Mouse (Mus musculus): ENCODE measurements at regions not wholly inside any gene's neighbourhood (a gene's known extent, or its start where the extent isn't known, plus 50 kb on each side); places are given as distances from the start of the nearest gene placed in this dataset.

DNA sequence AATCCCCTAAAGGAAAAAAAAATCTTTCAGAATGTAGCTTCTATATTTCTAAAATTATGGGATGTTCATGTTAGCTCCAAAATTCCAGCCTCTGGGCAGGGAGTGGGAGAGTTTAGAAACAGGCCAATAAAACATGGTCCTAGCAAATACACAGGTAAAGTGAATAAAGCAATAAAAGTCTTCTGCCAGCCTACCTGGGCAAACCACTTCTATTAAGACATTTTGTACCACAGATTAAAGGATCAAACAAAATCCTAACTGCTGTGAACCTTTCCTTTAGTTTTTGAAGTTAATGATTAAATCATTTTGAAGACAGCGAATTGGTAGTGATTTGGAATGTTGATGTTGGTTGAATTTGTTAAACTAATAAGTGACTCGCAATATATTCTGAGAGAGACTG is 112.9 kb downstream of the Hpgd start:
- Histone ChIP-seq H3K27ac (ENCODE audit: low read length) (no peak overlapping the region), H3K4me3 (ENCODE audit: low read length) (no peak overlapping the region), H3K9me3 (ENCODE audit: control insufficient read depth, low read length) (no peaks in the 10 kb centered on the region), H3K9ac (ENCODE audit: low read length) (no peak overlapping the region), H3K36me3 (ENCODE audit: control insufficient read depth, insufficient read depth, low read length) (no peaks in the 10 kb centered on the region), H3K4me1 (replicated peaks; ENCODE audit: control insufficient read depth, insufficient read depth, low read length) (peaks cover 9% of the 10 kb centered on the region), H3K4me2 (ENCODE audit: low read depth, low read length) (no peak overlapping the region), H3K27me3 (ENCODE audit: control insufficient read depth, insufficient read depth, low read depth, low read length) (no peaks in the 10 kb centered on the region)
- WGBS = 48% methylated on average over 2 of the region's 2 CpGs
- ATAC-seq (ENCODE audit: low read depth) = no peak

DNA sequence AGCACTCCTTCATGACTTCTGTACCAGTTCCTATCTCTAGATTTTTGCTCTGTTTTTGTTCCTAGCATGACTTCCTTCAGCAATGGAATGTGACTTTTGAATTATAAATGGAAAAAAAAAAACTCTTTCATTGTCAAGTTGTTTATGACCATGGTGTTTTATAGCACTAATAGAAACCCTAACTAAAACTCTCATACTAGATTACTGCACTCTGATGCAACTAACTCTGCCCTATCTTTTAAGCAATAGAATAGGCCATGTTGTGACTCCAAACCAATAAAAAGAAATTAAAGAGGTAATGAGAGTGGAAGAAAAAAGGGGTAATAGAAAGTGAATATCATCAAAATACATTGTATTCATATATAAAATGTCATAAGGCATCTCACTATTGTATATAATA is 111.9 kb downstream of the Hpgd start:
- Histone ChIP-seq H3K4me1 (replicated peaks; ENCODE audit: control insufficient read depth, insufficient read depth, low read length) (peaks cover 9% of the 10 kb centered on the region), H3K36me3 (ENCODE audit: control insufficient read depth, insufficient read depth, low read length) (no peaks in the 10 kb centered on the region), H3K9me3 (ENCODE audit: control insufficient read depth, low read length) (no peaks in the 10 kb centered on the region), H3K4me3 (ENCODE audit: low read length) (no peak overlapping the region), H3K9ac (ENCODE audit: low read length) (no peak overlapping the region), H3K27me3 (ENCODE audit: control insufficient read depth, insufficient read depth, low read depth, low read length) (no peaks in the 10 kb centered on the region), H3K4me2 (ENCODE audit: low read depth, low read length) (no peak overlapping the region), H3K27ac (ENCODE audit: low read length) (no peak overlapping the region)
- no peak for ATAC-seq (ENCODE audit: low read depth)

DNA sequence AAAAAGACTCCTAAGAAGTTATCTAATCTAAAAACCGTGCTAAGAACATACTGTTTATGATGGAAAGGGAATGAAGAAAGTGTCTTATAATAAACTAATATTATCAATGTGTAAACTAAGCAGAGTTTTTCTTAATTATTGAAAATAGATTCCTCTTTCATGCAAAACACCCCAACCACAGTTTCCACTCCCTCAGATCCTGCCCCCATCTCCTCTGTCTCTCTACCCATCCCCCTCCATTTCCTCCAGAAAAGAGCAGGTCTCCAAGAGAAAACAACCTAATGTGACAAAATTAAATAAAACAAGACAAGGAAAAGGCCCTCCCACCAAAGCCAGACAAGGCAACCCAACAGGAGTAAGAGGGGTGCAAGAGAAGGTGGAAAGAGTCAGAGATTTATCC is 103.2 kb downstream of the Hpgd start:
- no peak for ATAC-seq (ENCODE audit: low read depth)
- Histone ChIP-seq H3K36me3 (ENCODE audit: control insufficient read depth, insufficient read depth, low read length) (no peaks in the 10 kb centered on the region), H3K9me3 (ENCODE audit: control insufficient read depth, low read length) (no peaks in the 10 kb centered on the region), H3K4me2 (ENCODE audit: low read depth, low read length) (no peak overlapping the region), H3K4me3 (ENCODE audit: low read length) (no peak overlapping the region), H3K4me1 (replicated peaks; ENCODE audit: control insufficient read depth, insufficient read depth, low read length) (no peaks in the 10 kb centered on the region), H3K27ac (ENCODE audit: low read length) (no peak overlapping the region), H3K27me3 (ENCODE audit: control insufficient read depth, insufficient read depth, low read depth, low read length) (no peaks in the 10 kb centered on the region), H3K9ac (ENCODE audit: low read length) (no peak overlapping the region)
- 42% methylated on average over 1 of the region's 1 CpGs for WGBS

DNA sequence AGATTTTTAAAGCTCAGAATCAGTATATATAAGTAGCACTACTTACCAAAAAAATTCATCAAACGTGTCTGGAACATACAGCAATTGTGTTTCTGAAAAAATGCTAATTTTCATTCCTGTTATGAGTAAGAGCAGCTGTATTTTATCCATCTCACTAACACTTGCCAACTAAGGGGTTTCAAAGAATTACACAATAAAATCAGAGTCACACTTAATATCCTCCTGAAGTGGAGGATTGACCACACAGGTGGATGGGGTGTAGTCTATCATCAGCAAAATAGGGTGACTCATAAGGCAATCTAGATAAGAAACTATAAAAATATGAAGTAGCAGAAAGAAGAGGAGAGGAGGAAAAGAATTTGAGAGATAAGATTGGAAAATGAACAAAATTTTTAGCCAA is 102.0 kb downstream of the Hpgd start:
- Histone ChIP-seq H3K27me3 (ENCODE audit: control insufficient read depth, insufficient read depth, low read depth, low read length) (no peaks in the 10 kb centered on the region), H3K27ac (ENCODE audit: low read length) (no peak overlapping the region), H3K4me1 (replicated peaks; ENCODE audit: control insufficient read depth, insufficient read depth, low read length) (no peaks in the 10 kb centered on the region), H3K9ac (ENCODE audit: low read length) (no peak overlapping the region), H3K4me2 (ENCODE audit: low read depth, low read length) (no peak overlapping the region), H3K4me3 (ENCODE audit: low read length) (no peak overlapping the region), H3K9me3 (ENCODE audit: control insufficient read depth, low read length) (no peaks in the 10 kb centered on the region), H3K36me3 (ENCODE audit: control insufficient read depth, insufficient read depth, low read length) (no peaks in the 10 kb centered on the region)
- peak; percentile 91 for ATAC-seq (ENCODE audit: low read depth)
- 19% methylated on average over 1 of the region's 1 CpGs for WGBS

DNA sequence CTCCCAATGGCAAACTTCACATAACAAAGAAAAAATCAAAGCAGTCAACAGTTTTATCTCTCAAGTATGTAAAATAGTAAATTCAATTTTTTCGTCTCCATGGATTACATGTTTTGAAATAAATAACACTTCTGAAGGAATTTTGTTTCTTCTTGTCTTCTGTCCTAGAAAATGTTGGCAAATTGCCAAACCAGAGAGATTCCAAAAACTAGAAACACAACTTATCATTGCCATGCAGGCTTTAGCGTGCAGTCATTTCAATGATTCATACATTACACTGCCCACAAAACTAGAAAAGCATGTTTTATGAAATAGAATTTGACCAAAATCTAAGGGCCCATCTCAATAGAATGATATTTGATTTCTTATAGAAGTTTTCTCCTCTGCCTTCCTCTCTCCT is 98.2 kb downstream of the Hpgd start:
- Histone ChIP-seq H3K4me2 (ENCODE audit: low read depth, low read length) (no peak overlapping the region), H3K9ac (ENCODE audit: low read length) (no peak overlapping the region), H3K36me3 (ENCODE audit: control insufficient read depth, insufficient read depth, low read length) (no peaks in the 10 kb centered on the region), H3K4me3 (ENCODE audit: low read length) (no peak overlapping the region), H3K9me3 (ENCODE audit: control insufficient read depth, low read length) (no peaks in the 10 kb centered on the region), H3K4me1 (replicated peaks; ENCODE audit: control insufficient read depth, insufficient read depth, low read length) (no peaks in the 10 kb centered on the region), H3K27me3 (ENCODE audit: control insufficient read depth, insufficient read depth, low read depth, low read length) (no peaks in the 10 kb centered on the region), H3K27ac (ENCODE audit: low read length) (no peak overlapping the region)
- 41% methylated on average over 2 of the region's 2 CpGs for WGBS
- ATAC-seq (ENCODE audit: low read depth) = no peak

DNA sequence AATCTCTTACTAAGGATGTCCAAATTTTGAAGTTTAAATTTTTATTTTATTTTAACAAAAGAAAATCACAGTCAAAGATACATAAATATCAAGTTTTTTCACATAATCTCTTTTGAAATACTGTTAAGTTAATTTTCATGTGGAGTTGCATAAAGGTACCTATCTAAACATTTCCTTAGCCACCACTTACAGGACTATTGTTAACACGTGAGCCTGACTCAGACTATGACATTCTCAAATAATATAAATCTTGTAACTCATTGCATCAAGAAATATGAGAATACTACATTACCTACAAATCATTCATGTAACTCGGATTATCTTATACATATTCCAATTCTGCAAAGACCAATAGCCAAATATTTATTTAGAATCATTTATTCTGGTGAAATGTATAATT is 97.8 kb downstream of the Hpgd start:
- ATAC-seq (ENCODE audit: low read depth) = no peak
- H3K4me3 ChIP-seq (ENCODE audit: low read length) = no peak overlapping the region
- 56% methylated on average over 2 of the region's 2 CpGs for WGBS
- no peak overlapping the region for H3K9ac ChIP-seq (ENCODE audit: low read length)
- H3K4me2 ChIP-seq (ENCODE audit: low read depth, low read length) = no peak overlapping the region
- no peaks in the 10 kb centered on the region for H3K27me3 ChIP-seq (ENCODE audit: control insufficient read depth, insufficient read depth, low read depth, low read length)
- no peaks in the 10 kb centered on the region for H3K4me1 ChIP-seq (replicated peaks; ENCODE audit: control insufficient read depth, insufficient read depth, low read length)
- H3K9me3 ChIP-seq (ENCODE audit: control insufficient read depth, low read length) = no peaks in the 10 kb centered on the region
- H3K36me3 ChIP-seq (ENCODE audit: control insufficient read depth, insufficient read depth, low read length) = no peaks in the 10 kb centered on the region
- H3K27ac ChIP-seq (ENCODE audit: low read length) = no peak overlapping the region
